Mouse (Mus musculus) hindbrain, embryonic 12.5 days (tissue): ENCODE measurements around the gene Map2k2. TPM values are rescaled to one million over a fixed set of nuclear protein-coding genes. Genes with fewer than 3 reads are reported as not detected.
"Not testable (repeated sequence)": the region's sequence is repeated elsewhere in the genome, so short reads cannot be mapped to it uniquely, and the experiment has no call there.

Experiments used
- ATAC-seq: fragments of 200-750 bp; cut with Nextera tagmentation; 2 replicates; pipeline ENCODE4 v1.8.0; 2017; ENCODE audit warnings: moderate TSS enrichment; ENCODE audit not compliant: low FRiP score
- H3K27ac ChIP-seq: fragments of 300-500 bp; sonication (generic); 2 replicates; pipeline ENCODE4 v1.5.1; 2016; ENCODE audit warnings: mild to moderate bottlenecking
- H3K27me3 ChIP-seq: fragments of 300-500 bp; sonication (generic); 2 replicates; pipeline ENCODE4 v1.6.1; 2016; ENCODE audit warnings: mild to moderate bottlenecking
- H3K36me3 ChIP-seq: fragments of 300-500 bp; sonication (generic); 2 replicates; pipeline ENCODE4 v1.6.1; 2016; ENCODE audit warnings: mild to moderate bottlenecking
- H3K4me1 ChIP-seq: fragments of 300-500 bp; sonication (generic); 2 replicates; pipeline ENCODE4 v1.6.1; 2016
- H3K4me2 ChIP-seq: fragments of 300-500 bp; sonication (generic); replicated peaks from 2 replicates; pipeline ENCODE4 v1.6.1; 2016; ENCODE audit warnings: mild to moderate bottlenecking
- H3K4me3 ChIP-seq: fragments of 300-500 bp; sonication (generic); 2 replicates; pipeline ENCODE4 v1.5.1; 2016; ENCODE audit warnings: mild to moderate bottlenecking
- H3K9ac ChIP-seq: fragments of 300-500 bp; sonication (generic); 2 replicates; pipeline ENCODE4 v1.6.1; 2016; ENCODE audit warnings: mild to moderate bottlenecking, moderate library complexity
- H3K9me3 ChIP-seq: fragments of 300-500 bp; sonication (generic); replicated peaks from 2 replicates; pipeline ENCODE4 v1.6.1; 2016; ENCODE audit warnings: mild to moderate bottlenecking
- WGBS: fragments of 180-500 bp; shearing (Covaris S2); methylation state at CpG from one replicate; pipeline ENCODE4 v1.1.7; 2016; 5-methylcytosine and 5-hydroxymethylcytosine counted together
- polyA plus RNA-seq: library from polyadenylated mRNA; unstranded; fragments of >200 nt; fragmentation: Nextera tagmentation; extraction: Ambion mirVana; gene quantifications from 2 replicates; pipeline ENCODE4 v1.2.1, GENCODE M21; 2016

The Map2k2 gene
- polyA plus RNA-seq, 1 experiment from 2014 or later, result 223 TPM

DNA sequence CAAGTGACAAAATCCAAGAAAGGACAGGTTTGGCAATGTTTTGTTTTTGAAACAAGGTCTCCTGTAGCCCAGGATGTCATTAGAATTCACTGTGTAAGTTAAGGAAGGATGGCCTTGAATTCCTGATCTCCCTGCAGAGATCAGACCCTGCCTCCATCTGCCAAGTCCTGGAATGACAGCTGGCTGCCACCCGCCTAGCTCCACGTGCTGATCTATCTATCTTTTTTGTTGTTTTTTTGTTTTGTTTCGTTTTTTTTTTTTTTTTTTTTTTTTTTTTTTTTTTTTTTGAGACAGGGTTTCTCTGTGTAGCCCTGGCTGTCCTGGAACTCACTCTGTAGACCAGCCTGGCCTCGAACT lies 69.6 kb downstream of the Map2k2 start:
- H3K27me3 ChIP-seq, H3K9me3 ChIP-seq, ATAC-seq: not testable (repeated sequence)
- Histone ChIP-seq H3K4me1 (peaks cover 45% of the 10 kb centered on the region), H3K27ac (peak overlapping the region; percentile 97), H3K36me3 (peaks cover 31% of the 10 kb centered on the region), H3K4me2 (peak overlapping the region; percentile 61), H3K4me3 (peak overlapping the region; percentile 35; the same call in 1 of the 2 replicates), H3K9ac (peak overlapping the region; percentile 65; the same call in 1 of the 2 replicates)
- WGBS, result 11% methylated on average over 4 of the region's 4 CpGs

DNA sequence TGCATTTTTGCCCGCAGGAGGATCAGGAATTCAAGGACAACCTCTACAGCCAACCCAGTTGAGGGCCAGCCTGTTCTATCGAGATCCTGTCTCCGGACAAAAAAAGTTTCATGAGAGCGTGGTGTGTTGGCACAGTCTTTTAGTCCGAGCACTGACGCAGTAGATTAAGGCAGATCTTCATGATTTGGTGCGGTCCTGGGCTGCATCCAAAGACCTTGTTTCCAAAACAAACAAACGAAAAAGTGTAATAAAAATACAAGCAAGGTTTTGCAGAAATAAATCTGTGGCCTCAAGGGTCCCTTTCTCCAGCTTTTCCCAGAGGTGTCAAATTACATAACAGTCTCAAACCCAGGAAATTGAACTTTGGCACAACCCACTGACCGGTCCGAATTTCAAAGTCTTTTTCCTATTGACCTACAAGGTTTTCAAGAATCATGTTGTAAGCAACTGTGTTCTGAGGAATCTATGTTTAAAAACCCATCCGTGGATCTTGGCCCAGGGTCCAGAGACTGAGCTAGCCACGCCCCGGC lies 70.3 kb downstream of the Map2k2 start:
- Histone ChIP-seq H3K27me3 (no peaks in the 10 kb centered on the region), H3K27ac (peak overlapping the region; percentile 97), H3K4me2 (peak overlapping the region; percentile 45), H3K9ac (peak overlapping the region; percentile 38; the same call in 1 of the 2 replicates), H3K36me3 (peaks cover 37% of the 10 kb centered on the region), H3K9me3 (no peaks in the 10 kb centered on the region), H3K4me3 (peak overlapping the region; percentile 98), H3K4me1 (peaks cover 46% of the 10 kb centered on the region)
- WGBS, result 10% methylated on average over 13 of the region's 13 CpGs
- ATAC-seq, result peak; percentile 7

- no peaks in the 10 kb centered on the region for H3K27me3 ChIP-seq
- H3K4me3 ChIP-seq, result peak within 1 kb of the TSS; percentile 98
- peak within 1 kb of the TSS; percentile 97 for H3K27ac ChIP-seq
- under 1% methylated on average over 77 of the region's 77 CpGs for WGBS
- peak within 1 kb of the TSS; percentile 99 for H3K4me2 ChIP-seq
- peak; percentile 75 for ATAC-seq
- H3K9ac ChIP-seq, result peak within 1 kb of the TSS; percentile 99
- H3K36me3 ChIP-seq, result peaks cover 44% of the 10 kb centered on the region
- peaks cover 48% of the 10 kb centered on the region for H3K4me1 ChIP-seq
- no peaks in the 10 kb centered on the region for H3K9me3 ChIP-seq
Measured at GRCm38 (mm10) chr10:81176466-81177271, 71.0 kb downstream of the Map2k2 start, which contains the start of gene Eef2. Eef2 (plus strand) TSS chr10:81176631.

DNA sequence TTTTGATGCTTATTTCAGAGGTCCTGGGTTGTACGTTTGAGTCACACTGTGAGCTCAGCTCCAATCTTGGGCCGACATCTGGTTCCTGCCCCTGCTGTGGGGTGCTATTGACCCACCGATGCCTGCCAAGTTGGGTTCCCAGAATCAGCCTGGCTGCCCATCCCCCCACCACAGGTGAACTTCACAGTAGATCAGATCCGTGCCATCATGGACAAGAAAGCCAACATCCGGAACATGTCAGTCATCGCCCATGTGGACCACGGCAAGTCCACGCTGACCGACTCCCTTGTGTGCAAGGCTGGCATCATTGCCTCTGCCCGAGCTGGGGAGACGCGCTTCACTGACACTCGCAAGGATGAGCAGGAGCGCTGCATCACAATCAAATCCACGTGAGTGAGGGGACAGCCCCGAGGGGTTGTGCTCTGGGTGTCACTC lies 71.8 kb downstream of the Map2k2 start:
- Histone ChIP-seq H3K9me3 (no peaks in the 10 kb centered on the region), H3K27me3 (no peaks in the 10 kb centered on the region), H3K4me2 (peak overlapping the region; percentile 99), H3K36me3 (peaks cover 52% of the 10 kb centered on the region), H3K4me3 (peak overlapping the region; percentile 98), H3K9ac (peak overlapping the region; percentile 99), H3K27ac (peak overlapping the region; percentile 97), H3K4me1 (peaks cover 55% of the 10 kb centered on the region)
- ATAC-seq, result no peak
- WGBS, result 15% methylated on average over 16 of the region's 16 CpGs

DNA sequence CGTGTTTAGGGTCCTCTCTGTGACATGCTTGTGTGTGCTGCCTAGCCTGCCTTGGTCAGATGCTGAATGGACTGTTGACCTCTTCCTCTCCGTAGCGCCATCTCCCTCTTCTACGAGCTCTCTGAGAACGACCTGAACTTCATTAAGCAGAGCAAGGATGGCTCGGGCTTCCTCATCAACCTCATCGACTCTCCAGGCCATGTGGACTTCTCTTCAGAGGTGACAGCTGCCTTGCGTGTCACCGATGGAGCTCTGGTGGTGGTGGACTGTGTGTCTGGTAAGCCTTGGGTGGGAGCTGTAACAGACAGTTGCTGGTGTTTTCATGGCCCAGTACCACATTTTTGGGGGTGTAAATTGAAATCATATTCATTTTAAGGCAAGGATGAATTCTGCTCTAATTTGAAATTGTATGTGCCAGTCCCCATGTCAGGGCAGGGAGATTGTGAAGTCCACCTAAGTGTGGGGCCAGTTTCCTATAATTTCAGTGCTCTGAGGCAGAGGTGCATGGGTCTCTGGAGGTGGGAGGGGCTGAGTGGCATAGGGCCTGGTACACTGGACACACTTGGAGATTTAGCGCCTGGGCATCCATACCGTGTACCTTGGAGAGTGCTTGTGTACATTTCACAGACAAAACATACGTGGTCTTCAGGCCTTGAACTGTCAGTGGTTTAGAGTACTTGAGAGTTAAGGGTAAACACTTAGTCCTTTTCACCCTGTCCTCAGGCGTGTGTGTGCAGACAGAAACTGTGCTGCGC lies 72.4 kb downstream of the Map2k2 start:
- H3K36me3 ChIP-seq, result peaks cover 52% of the 10 kb centered on the region
- H3K4me1 ChIP-seq, result peaks cover 54% of the 10 kb centered on the region
- peak overlapping the region; percentile 98 for H3K4me3 ChIP-seq
- WGBS, result 71% methylated on average over 14 of the region's 14 CpGs
- no peaks in the 10 kb centered on the region for H3K27me3 ChIP-seq
- peak overlapping the region; percentile 99 for H3K4me2 ChIP-seq
- peak overlapping the region; percentile 99 for H3K9ac ChIP-seq
- H3K9me3 ChIP-seq, result no peaks in the 10 kb centered on the region
- H3K27ac ChIP-seq, result no peak overlapping the region
- no peak for ATAC-seq

- H3K4me2 ChIP-seq, result no peak overlapping the region
- no peak for ATAC-seq
- H3K9me3 ChIP-seq, result no peaks in the 10 kb centered on the region
- H3K9ac ChIP-seq, result no peak overlapping the region
- no peaks in the 10 kb centered on the region for H3K27me3 ChIP-seq
- H3K27ac ChIP-seq, result no peak overlapping the region
- WGBS, result 96% methylated on average over 11 of the region's 11 CpGs
- H3K4me3 ChIP-seq, result no peak overlapping the region
- H3K36me3 ChIP-seq, result peaks cover 52% of the 10 kb centered on the region
- H3K4me1 ChIP-seq, result peaks cover 53% of the 10 kb centered on the region
Measured at GRCm38 (mm10) chr10:81178927-81179326, 73.2 kb downstream of the Map2k2 start.

DNA sequence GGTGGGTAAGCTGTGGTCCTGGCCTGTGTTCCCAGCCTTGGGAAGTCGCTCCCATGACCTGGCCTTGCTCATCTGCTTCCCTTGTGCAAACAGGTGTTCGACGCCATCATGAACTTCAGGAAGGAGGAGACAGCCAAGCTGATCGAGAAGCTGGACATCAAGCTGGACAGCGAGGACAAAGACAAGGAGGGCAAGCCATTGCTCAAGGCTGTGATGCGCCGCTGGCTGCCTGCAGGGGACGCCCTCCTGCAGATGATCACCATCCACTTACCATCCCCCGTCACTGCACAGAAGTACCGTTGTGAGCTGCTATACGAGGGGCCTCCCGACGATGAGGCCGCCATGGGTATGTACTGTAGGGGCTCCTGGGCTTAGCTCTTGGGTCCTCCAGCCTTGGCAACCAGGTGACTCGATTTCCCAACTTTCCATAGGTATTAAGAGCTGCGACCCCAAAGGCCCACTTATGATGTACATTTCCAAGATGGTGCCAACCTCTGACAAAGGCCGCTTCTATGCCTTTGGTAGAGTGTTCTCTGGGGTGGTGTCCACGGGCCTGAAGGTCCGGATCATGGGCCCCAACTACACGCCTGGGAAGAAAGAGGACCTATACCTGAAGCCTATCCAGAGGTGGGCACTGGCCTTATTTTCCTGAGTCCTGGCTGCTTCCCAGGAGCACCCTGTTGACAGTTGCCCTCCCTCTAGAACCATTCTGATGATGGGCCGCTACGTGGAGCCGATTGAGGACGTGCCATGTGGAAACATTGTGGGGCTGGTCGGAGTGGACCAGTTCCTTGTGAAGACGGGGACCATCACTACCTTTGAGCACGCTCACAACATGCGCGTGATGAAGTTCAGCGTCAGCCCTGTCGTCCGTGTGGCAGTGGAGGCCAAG lies 74.0 kb downstream of the Map2k2 start:
- Histone ChIP-seq H3K9me3 (no peaks in the 10 kb centered on the region), H3K4me2 (no peak overlapping the region), H3K27ac (no peak overlapping the region), H3K27me3 (no peaks in the 10 kb centered on the region), H3K36me3 (peaks cover 52% of the 10 kb centered on the region), H3K4me1 (peaks cover 49% of the 10 kb centered on the region), H3K4me3 (no peak overlapping the region), H3K9ac (no peak overlapping the region)
- no peak for ATAC-seq
- 92% methylated on average over 32 of the region's 32 CpGs for whole genome bisulfite sequencing

- Histone ChIP-seq H3K4me3 (no peak overlapping the region), H3K4me1 (peaks cover 42% of the 10 kb centered on the region), H3K36me3 (peaks cover 61% of the 10 kb centered on the region), H3K9me3 (no peaks in the 10 kb centered on the region), H3K27ac (no peak overlapping the region), H3K4me2 (no peak overlapping the region), H3K9ac (no peak overlapping the region), H3K27me3 (no peaks in the 10 kb centered on the region)
- WGBS, result 96% methylated on average over 13 of the region's 13 CpGs
- ATAC-seq, result no peak
Measured at GRCm38 (mm10) chr10:81180946-81181345, 75.2 kb downstream of the Map2k2 start.

- peaks cover 67% of the 10 kb centered on the region for H3K36me3 ChIP-seq
- ATAC-seq, H3K27me3 ChIP-seq, H3K9me3 ChIP-seq, H3K4me3 ChIP-seq, H3K4me2 ChIP-seq: not testable (repeated sequence)
- WGBS, result 82% methylated on average over 12 of the region's 12 CpGs
- H3K27ac ChIP-seq, result 0 out of 2 replicates have a peak overlapping the region, but pooled peaks have one; percentile 48
- peak overlapping the region; percentile 18; the same call in 1 of the 2 replicates for H3K9ac ChIP-seq
- peaks cover 40% of the 10 kb centered on the region for H3K4me1 ChIP-seq
Measured at GRCm38 (mm10) chr10:81181860-81182259, 76.1 kb downstream of the Map2k2 start.

GRCm38 (mm10) chr10:81182336-81183333 lies 76.9 kb downstream of the Map2k2 start, which contains the start of gene Dapk3:
Dapk3 (plus strand) TSS chr10:81183005.
- Histone ChIP-seq H3K27me3 (no peaks in the 10 kb centered on the region), H3K9me3 (no peaks in the 10 kb centered on the region), H3K4me1 (peaks cover 36% of the 10 kb centered on the region), H3K4me2 (peak within 1 kb of the TSS; percentile 64), H3K4me3 (peak within 1 kb of the TSS; percentile 61), H3K9ac (peak within 1 kb of the TSS; percentile 66), H3K36me3 (peaks cover 71% of the 10 kb centered on the region), H3K27ac (peak within 1 kb of the TSS; percentile 86)
- peak; percentile 97 for ATAC-seq
- WGBS, result 4% methylated on average over 53 of the region's 53 CpGs
